Mouse (Mus musculus): ENCODE measurements at regions not wholly inside any gene's neighbourhood (a gene's known extent, or its start where the extent isn't known, plus 50 kb on each side); places are given as distances from the start of the nearest gene placed in this dataset.

DNA sequence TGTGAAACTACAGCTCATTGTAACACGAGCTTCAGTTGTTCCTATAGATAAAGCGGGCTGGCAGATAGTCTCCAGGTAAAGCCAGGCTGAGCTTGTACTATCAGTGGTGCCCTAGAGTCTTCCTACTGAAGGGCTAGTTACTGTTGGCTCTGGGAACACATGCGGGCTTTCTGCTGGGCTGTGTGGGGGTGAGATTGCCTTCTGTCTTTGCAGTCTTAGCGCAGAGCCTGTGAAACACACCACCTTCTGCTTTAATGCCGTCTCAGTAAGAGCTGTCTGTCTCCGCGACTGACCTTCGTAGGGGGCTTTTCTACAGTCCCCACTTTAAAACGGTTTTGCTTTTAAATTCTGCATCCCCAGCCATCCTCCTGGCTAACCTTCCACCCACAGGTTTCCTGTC is 76.7 kb downstream of the Trim29 start:
- no peak for DNase-seq (ENCODE audit: low spot score in 2 of 2)

DNA sequence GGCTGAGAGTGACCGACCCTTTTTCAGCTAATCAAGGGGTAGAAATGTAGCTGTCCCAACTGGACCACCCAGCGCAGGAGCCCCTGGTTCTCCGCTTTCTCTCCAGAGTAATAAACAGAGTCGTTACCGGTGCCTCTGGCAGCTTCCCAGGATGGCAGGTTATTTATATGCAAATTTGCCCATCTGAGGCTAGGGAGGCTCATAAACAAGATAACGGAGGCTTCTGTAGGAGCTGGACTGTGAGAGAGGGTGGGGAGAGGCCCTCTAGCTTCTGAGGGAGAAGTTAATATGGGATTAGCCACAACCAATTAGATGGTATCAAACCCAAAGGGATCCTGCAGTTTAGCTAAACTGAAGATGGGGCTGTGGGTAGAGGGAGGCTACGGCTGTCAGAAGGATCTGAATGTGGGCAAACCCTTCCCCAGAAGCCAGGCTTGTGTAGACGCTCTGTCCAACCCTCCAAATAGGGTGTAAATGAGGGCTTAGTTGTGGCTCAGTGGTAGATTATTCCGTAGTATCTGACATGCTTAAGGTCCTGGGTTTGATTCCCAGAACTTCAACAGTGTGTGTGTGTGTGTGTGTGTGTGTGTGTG is 78.9 kb downstream of the Trim29 start:
- DNase-seq (ENCODE audit: low spot score in 2 of 2), result no peak

DNA sequence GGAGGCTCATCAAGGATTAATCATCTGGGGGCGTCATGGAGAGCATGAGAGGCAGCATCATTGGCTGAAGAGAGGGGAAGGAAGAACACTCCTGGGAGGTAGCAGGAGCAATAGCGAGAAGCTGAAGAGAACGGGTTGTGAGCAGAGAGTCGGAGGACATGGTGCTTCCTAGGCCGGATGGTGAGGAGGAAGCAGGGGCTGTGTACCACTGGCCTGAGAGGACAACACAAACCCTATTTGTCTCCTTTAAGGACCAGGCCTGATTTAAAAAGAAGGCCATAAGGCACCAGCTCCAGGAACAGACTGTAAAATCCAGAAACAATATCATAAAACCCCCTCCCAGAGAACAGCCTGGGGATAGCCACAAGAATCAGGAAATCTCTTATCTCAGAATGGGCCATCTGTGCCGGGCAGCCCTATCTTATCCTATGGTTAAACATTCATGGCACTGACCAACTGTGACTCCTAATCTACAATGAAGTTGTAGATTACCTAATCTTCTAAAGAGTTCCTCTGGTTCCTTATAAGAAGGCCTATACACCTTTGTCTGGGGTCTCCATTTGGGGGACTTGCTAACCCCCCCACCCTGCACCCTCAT is 81.9 kb downstream of the Trim29 start:
- DNase-seq (ENCODE audit: low spot score in 2 of 2), result no peak

DNA sequence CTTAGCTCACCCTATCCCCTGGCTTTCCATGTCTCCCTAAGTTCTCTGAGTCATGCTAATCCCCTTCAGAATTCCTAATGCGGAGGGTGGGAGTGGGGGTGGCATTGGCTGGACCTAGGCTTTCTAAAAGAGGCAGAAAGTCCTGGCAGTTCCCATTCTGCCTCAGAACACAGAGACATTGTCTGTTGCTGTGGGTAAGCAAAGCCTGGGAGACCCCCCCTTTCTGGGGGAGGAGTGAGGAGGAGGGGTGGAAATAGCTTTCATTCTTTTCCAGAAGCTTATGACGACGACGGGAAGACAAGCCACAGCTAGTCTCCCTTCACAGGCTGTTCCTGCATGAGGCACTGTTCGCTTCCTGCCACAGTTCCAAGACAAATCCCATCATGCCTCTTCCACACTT is 83.6 kb downstream of the Trim29 start:
- no peak for DNase-seq (ENCODE audit: low spot score in 2 of 2)

DNA sequence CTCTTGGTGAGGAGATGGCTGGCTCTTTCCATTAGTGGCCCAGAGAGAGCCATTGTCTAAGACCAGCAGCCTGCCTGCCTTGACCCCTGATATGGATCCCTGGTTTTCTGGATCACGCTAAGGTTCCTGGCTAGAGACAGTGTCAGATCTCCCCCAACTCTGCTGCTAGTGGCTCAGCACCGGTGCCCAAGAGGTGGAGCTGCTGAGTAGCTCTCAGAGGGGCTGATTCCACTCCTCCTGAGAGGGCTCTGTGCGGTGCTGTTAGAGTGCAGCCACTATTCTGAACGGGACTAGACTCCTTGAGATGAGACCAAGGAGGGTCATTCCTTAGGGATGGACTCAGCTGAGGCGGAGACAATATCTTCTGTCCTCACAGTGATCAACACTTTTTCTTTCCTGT is 84.6 kb downstream of the Trim29 start:
- DNase-seq (ENCODE audit: low spot score in 2 of 2), result no peak

DNA sequence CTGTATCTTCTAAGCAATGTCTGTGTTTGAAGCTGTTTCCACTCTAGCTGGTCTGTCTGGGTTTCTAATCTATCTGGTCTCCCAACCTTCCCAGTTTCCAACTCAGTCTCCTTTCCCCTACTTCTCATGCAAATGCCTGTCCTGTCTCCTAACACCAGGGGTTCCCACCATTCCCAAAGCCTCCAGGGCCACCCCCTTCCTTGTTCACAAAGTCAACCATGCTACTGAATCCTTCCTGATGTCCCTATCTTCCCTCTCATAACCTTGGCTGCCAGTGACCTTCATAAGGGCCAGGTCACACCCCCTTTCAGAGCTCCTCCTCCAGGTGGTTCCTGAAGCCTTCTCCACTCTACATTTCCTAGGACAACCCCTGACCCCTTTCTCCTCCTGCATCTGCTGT is 85.9 kb downstream of the Trim29 start:
- no peak for DNase-seq (ENCODE audit: low spot score in 2 of 2)

DNA sequence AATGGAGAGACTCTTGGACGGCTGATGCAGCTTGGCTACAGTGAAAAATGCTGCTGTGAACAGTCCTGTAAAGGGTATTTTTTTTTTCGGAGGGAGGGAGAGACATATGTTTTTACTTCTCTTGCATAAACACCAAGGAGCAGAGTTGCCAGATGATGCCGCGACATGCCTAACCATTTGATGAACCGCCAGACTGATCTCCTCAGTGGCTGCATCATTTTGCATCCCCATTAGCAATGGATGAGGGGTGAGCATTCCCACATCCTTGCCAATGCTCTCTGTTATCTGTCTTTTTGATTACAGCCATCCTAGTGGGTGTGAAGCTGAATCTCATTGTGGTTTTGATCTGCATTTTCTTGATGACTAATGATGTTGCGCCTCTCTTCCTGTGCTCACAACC is 97.8 kb downstream of the Trim29 start:
- DNase-seq (ENCODE audit: low spot score in 2 of 2), result no peak

DNA sequence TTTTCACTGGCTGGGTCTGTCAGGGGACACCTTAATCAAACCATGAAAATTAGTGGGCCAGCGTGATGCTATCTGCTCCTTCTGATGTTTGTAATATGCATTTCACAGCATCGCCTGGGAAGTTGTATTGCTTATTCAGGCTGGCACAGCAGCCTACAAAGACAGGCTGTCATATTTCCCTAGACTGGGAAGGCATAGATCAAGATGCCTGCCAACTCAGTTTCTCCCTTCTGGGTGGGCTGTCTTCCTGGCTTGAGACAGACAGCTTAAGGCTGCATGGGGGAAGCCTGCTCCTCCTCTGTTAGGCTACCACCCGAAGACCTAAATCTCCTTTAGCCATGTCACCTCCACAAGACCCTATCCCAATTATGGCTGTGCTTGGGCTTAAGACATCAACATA is 101.8 kb downstream of the Trim29 start:
- DNase-seq (ENCODE audit: low spot score in 2 of 2), result no peak

DNA sequence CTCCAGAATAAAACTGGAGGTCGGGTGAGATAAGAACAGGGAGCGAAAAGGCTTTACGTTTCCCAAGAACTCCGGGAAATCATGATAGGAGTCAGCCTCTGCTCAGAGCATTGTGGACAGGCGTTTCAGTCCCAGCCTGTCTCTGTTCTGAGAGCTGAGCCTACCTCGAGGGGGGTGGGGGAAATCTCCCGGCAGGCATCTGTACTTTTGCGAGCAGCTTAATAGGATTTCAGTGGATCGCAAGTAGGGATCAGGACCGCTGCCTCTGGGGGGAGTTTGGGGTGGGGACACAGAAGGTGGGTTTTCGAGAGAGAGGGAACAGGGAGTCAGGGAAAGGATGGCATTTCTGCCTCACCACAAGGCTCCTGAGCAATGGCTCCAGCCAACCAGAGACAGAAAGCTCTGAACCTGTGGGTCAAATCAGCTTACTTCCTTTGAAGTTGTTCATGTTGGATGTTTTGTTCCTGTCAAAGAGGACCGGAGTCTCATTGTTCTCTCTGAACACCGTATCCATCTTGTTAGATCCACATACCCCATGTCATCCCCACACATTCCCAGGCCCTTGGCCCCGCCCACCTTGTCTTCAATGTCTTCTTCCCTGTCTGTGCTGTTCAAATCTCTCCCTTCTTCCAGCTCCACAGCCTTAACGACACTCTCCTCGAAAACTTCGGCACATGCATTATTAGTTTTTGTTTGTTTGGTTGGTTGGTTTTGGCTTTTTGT is 109.5 kb downstream of the Trim29 start:
- DNase-seq (ENCODE audit: low spot score in 2 of 2), result no peak

DNA sequence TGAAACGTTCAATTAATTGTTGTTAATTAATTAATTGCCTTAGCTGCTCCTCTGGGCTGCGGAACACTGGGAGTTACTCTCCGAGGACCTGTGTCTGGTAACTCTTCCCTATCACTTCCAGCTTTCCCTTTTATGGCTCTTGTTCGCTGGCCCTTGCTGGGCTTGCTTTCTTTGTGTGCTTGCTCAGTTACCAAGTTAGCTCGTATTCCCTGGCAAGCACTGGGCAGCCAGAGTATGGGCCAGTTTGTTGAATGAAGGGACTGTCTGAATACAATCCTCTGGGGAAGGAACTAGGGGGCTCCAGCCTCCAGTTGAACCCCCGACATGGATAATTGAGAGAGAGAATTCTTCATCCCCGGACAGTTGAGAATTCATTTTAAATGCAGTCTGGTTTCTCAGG is 116.4 kb downstream of the Trim29 start:
- DNase-seq (ENCODE audit: low spot score in 2 of 2), result no peak

DNA sequence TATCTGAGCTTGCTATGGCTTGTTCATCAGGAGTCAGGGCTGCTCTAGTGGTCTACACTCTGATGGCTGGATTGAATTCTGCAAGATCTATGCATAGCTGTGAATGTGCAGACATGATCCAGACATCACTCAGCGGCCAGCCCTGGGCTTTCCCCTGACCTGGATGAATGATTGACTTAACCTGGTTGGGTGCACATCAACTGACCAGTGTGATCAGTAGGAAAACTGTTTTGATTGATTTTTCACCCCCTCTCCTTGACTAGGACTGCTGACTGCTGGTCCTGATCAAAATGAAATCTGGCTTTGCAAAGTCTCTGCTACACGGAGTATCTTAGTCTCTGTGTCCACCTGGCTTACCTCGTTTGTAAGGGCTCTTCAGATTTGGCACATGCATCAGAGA is 123.3 kb downstream of the Trim29 start:
- no peak for DNase-seq (ENCODE audit: low spot score in 2 of 2)

DNA sequence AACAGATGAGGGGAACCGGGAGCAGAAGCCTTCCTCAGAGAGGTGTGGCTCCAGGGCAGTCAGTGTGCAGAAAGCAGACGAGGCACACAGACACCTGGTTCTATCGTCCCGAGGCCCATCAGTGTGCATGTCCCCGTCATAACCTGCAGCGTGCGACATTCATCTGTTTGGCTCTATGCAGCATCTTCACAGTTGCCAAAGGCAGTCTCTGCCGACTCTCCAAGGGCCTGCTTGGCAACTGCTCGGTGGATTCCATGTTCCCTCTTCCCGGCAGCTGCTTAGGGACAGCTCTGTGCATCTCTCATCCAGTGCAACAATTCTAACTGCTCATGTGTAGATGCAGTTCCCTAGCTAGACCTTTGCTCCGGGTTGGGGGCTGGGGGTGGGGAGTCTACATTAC is 127.8 kb downstream of the Trim29 start:
- DNase-seq (ENCODE audit: low spot score in 2 of 2), result no peak

DNA sequence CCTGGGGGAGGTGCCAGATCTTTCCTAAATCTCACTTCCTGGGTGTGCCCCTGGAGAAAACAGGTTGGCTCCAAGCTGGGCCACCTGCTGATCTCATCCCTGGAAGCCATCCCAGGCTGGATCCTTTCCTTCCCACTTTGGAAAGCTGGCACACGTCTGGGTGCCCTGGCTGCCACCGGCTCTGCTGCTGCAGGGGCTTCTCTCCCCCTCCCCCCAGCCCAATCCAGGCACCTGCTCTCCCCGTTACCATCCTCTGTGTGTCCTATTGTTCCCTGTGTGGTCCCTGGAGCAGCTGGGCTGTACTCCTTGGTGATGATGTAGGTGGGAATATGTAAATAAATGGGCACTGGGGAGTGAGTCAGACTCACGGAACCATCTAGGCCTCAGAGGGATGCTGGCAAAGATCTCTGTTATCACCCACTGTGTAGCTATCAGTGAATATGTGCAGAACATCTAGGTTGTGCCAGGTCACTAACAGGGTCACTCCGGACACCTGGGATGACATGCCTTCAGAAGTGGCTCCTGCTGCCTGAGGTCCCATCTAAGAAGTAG is 130.4 kb downstream of the Trim29 start:
- DNase-seq (ENCODE audit: low spot score in 2 of 2), result no peak

DNA sequence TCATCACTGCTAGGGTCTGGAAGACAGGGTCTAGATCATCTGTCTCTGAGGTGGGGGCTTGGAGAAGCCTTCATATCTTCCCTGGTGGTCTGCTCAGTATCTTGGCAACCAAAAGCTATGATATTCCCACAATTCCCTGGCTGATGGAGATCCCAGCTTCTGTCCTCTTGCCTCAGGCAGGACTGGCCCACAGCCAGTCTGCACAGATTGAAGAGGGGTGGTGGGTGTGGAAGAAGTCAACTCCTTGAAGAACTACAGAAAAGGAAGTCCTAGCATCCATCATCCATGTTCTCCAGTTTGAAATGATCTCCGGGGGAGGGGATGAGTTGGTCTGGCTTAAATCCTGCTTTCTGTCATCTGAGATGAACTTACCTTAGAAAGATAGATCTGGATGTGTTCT is 134.8 kb downstream of the Trim29 start:
- DNase-seq (ENCODE audit: low spot score in 2 of 2), result no peak

DNA sequence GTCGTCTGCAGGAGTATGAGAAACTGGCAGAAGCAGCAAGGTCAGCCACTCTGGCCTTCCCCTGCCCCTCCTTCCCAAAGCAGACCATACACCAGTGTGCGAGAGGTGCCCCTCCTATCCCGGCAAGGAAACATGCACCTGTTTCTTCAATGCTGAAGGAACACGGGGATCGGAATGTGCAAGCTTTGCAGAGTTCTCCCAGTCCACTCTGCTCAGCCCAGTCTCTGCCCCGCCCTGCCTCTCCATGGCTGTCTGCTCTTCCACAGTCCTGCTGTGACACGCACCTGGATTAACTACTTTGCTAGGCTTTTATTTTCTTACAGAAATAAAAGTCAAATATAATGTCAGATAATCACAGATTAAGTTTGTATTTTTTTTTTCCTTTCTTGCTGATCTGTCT is 136.7 kb downstream of the Trim29 start:
- no peak for DNase-seq (ENCODE audit: low spot score in 2 of 2)

DNA sequence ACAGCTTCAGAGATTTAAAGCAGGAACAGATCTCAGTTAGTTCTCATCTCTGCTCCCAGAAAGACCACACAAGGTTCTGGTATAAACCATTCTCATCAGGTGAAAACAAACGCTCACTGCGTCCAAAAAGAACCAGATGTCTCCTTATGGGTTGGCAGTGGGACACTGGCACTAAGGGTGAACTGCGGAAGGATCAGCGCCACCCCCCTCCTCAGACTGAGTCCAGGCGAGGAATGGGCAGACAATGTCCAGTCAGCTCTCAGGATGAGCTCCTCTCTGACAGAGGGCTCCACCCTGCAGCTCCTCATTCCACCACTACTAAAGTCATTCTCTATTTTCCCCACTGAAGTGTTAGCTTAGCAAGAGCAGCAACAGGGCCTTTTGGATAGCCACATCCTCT is 138.3 kb downstream of the Trim29 start:
- no peak for DNase-seq (ENCODE audit: low spot score in 2 of 2)

DNA sequence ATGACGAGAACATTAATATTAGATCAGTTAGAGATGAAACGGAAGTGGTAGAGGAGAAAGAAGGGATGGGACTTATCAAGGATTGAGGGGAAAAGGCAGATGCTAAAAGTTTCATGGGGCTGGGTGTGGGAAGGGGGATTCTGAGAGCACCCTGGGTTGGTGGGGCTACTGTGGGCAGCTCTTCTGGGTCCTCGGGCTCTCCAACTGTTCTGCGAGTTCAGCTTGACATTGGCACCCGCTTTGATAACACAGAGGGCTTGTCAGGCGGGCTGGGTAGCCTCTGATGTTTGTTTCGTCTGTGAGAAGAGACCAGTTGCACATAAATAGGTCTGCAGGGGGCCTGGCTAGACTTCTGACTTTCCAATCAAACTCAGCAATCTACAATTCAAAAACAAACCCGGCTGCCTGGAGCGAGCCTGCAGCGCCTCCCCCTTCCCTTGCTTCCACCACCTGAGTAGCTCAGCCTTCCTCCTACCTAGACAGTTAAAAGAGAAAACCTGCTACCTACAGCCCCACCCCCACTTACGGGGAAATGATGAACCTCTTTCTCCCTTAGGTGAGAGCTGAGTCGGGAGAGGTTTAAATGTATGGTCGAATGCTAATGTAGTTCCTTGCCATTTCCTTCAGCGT is 143.4 kb downstream of the Trim29 start:
- DNase-seq (ENCODE audit: low spot score in 2 of 2), result no peak

DNA sequence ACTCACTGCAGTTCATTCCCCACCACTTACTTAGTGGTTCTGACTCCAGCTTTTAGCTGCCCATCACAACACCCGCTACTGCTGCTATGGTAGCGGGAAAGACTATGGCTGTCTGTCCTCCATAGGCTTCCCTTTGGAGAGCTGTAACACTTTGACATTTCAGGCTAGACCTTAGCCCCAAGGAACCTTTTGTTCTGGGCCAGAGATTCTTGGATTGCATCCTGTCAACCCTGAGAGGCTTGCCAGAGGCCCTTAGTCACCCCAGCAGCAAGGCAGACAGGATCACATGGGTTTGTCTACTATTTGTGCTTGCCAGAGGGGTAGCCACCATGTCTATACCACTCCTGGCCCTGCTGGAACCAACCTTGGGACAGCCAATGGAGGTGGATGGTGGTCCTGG is 147.1 kb downstream of the Trim29 start:
- DNase-seq (ENCODE audit: low spot score in 2 of 2), result no peak

DNA sequence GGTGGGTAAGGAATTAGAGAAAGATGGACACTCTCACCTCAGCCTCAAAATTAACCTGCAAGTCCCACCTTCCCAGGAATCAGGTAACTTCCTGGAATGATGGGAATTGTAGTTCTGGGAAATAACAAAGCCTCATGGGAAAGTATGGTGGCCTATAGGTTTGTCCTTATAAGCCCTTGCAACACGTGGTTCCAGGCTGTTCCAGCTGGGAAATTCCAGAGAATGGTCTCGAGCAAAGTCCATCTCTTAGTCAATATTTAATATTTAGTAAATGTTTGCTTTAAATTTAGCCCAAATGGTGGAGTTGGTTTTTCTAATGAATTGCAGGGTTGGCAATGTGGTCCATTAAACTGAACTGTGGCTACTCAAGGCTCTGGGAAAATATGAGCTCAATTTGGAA is 150.5 kb downstream of the Trim29 start:
- DNase-seq (ENCODE audit: low spot score in 2 of 2), result no peak

DNA sequence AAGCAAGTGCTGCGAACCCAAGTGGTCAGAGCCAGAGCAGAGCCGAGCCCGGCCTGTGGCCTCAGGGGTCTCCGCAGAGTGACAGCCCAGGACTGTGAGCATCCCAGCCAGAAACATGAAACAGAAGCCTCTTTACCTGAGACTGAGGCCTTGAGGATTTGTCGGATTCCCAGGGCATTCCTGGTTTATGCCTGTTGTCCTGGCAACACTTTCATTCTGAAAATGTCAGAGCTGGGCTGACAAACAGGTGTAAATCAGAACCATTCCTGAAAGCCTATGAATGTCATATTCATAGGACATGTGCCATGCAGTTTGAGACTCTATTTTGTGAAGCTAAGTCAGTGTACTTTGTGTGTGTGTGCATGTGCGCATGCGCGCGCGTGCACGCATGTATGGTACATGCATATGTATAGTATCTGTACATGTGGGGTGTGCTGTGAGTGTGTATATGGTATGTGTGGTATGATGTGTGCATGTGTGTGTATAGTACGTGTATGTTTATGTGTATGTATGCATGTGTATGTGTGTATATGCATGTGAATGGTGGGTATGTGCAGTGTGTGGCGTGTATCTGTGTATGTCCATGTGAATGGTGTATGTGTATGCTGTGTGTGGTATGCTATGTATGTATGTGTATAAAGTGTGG is 152.9 kb downstream of the Trim29 start:
- no peak for DNase-seq (ENCODE audit: low spot score in 2 of 2)

DNA sequence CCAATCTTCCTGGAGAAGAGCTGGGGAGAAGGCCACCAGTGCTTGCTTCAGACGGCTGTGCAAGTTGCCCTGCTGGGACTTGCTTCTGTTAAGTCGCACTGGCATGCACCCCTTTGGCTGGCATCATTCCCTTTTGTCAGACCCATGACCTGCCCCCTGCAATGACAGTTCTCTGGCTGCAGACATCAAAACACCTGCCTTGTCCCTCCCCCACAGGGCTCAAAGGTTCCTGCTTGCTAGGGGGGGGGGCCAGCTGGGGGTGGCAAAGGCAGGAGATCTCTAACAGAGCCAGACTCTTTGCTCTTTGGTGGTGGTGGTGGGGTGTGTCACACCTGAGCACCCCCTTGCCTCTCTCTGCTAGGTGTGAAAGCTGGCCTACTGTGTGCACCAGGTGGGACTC is 154.5 kb downstream of the Trim29 start:
- DNase-seq (ENCODE audit: low spot score in 2 of 2), result no peak

DNA sequence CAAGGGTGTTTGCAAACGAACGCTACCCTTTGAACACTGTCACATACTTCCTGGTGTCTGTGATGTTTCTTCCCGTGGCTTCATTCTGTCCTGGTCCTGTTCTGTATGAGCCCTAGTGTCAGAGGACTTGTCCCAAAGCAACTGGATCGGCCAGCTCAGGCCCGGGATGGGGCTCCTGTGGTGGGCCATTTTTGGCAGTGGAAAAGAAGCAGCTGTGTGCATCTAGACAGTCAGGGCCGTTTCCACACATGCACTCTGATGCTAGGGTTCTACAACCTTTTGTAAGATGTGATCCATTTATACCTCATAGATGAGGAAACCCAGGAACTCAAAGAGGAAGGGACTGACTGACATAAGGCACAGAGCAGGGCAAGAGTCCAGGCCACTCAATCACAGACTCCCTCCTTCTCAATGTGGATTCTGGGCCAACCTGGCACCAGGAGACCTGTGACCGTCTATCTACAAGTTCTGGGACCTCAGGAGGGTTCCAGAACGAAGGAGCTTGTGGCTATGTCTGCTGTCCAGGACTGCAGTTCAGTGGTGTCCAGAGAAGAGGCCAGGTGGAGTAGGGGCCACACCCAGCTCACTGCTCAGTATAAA is 155.2 kb downstream of the Trim29 start:
- DNase-seq (ENCODE audit: low spot score in 2 of 2), result no peak
